Mouse (Mus musculus): ENCODE results near the gene Dhrs4. TPM values are rescaled to one million over a fixed set of nuclear protein-coding genes. Genes with fewer than 3 reads are reported as not detected.

The Dhrs4 gene
- polyA plus RNA-seq, 1 experiment: 62.5 TPM

DNA sequence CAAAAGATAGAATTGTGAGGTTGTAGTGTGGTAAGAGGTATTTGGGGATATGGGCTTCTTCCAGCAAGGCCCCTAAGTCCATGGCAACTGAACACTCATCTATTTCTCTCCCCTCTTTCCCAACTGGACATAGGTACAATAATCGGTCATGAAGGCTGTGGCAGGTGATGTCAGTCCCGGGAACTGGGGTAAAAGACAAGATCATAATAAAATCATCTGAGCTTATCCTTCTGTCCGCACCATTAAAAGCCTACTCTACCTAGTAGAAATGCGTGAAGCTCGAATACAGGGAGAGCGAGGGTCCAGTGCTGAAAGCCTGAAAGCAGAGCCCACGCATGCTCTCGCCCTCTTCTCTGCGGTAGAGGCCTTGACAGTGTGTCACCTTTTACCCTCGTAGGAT lies 1.1 kb downstream of the Dhrs4 start:
- Histone ChIP-seq H3K27ac (ENCODE audit: insufficient read depth, low read depth, low read length) (no peak overlapping the region), H3K36me3 (ENCODE audit: control insufficient read depth, insufficient read depth, low read length) (peaks cover 13% of the 10 kb centered on the region), H3K4me1 (ENCODE audit: control insufficient read depth, insufficient read depth, insufficient read length, low read length) (peaks cover 4% of the 10 kb centered on the region), H3K27me3 (ENCODE audit: control insufficient read depth, insufficient read depth, low read length) (no peaks in the 10 kb centered on the region), H3K4me3 (ENCODE audit: low read depth, low read length) (peak overlapping the region; percentile 33)
- TF ChIP-seq POLR2A (IDR thresholded peaks at IDR 0.05; ENCODE audit: low read depth, low read length): no peak
- TF ChIP-seq CTCF (IDR thresholded peaks at IDR 0.05; ENCODE audit: extremely low read depth, insufficient read length, insufficient replicate concordance, low read depth, low read length): no peak
- WGBS: 40% methylated on average over 10 of the region's 10 CpGs

- TF ChIP-seq CTCF (IDR thresholded peaks at IDR 0.05; ENCODE audit: extremely low read depth, insufficient read length, insufficient replicate concordance, low read depth, low read length) (no peak), POLR2A (IDR thresholded peaks at IDR 0.05; ENCODE audit: low read depth, low read length) (no peak)
- H3K27me3 ChIP-seq (ENCODE audit: control insufficient read depth, insufficient read depth, low read length): no peaks in the 10 kb centered on the region
- no peak overlapping the region for H3K27ac ChIP-seq (ENCODE audit: insufficient read depth, low read depth, low read length)
- peaks cover 29% of the 10 kb centered on the region for H3K36me3 ChIP-seq (ENCODE audit: control insufficient read depth, insufficient read depth, low read length)
- WGBS: 86% methylated on average over 5 of the region's 5 CpGs
- H3K4me1 ChIP-seq (ENCODE audit: control insufficient read depth, insufficient read depth, insufficient read length, low read length): peaks cover 4% of the 10 kb centered on the region
- H3K4me3 ChIP-seq (ENCODE audit: low read depth, low read length): no peak overlapping the region
Observed at GRCm38 (mm10) chr14:55484430-55485085, 6.0 kb downstream of the Dhrs4 start.

GRCm38 (mm10) chr14:55486836-55487235 lies 8.3 kb downstream of the Dhrs4 start:
- Histone ChIP-seq H3K27me3 (ENCODE audit: control insufficient read depth, insufficient read depth, low read length) (peaks cover 9% of the 10 kb centered on the region; the same call in 1 of the 2 replicates), H3K4me1 (ENCODE audit: control insufficient read depth, insufficient read depth, insufficient read length, low read length) (peaks cover 5% of the 10 kb centered on the region; the same call in 1 of the 2 replicates), H3K4me3 (ENCODE audit: low read depth, low read length) (no peak overlapping the region), H3K27ac (ENCODE audit: insufficient read depth, low read depth, low read length) (no peak overlapping the region), H3K36me3 (ENCODE audit: control insufficient read depth, insufficient read depth, low read length) (peaks cover 22% of the 10 kb centered on the region)
- WGBS: 87% methylated on average over 8 of the region's 8 CpGs
- TF ChIP-seq POLR2A (IDR thresholded peaks at IDR 0.05; ENCODE audit: low read depth, low read length) (no peak), CTCF (IDR thresholded peaks at IDR 0.05; ENCODE audit: extremely low read depth, insufficient read length, insufficient replicate concordance, low read depth, low read length) (no peak)

- no peak for TF ChIP-seq CTCF (IDR thresholded peaks at IDR 0.05; ENCODE audit: extremely low read depth, insufficient read length, insufficient replicate concordance, low read depth, low read length)
- no peak for TF ChIP-seq POLR2A (IDR thresholded peaks at IDR 0.05; ENCODE audit: low read depth, low read length)
- Histone ChIP-seq H3K4me3 (ENCODE audit: low read depth, low read length) (peak within 1 kb of the TSS; percentile 73), H3K27ac (ENCODE audit: insufficient read depth, low read depth, low read length) (no peak within 1 kb of the TSS), H3K4me1 (ENCODE audit: control insufficient read depth, insufficient read depth, insufficient read length, low read length) (peaks cover 5% of the 10 kb centered on the region; the same call in 1 of the 2 replicates), H3K27me3 (ENCODE audit: control insufficient read depth, insufficient read depth, low read length) (peaks cover 9% of the 10 kb centered on the region; the same call in 1 of the 2 replicates), H3K36me3 (ENCODE audit: control insufficient read depth, insufficient read depth, low read length) (peaks cover 15% of the 10 kb centered on the region)
- under 1% methylated on average over 68 of the region's 68 CpGs for WGBS
Observed at GRCm38 (mm10) chr14:55490361-55491201, 12.0 kb downstream of the Dhrs4 start, which contains the start of gene Carmil3. Gene Carmil3, plus strand, starts transcription at chr14:55490651.

DNA sequence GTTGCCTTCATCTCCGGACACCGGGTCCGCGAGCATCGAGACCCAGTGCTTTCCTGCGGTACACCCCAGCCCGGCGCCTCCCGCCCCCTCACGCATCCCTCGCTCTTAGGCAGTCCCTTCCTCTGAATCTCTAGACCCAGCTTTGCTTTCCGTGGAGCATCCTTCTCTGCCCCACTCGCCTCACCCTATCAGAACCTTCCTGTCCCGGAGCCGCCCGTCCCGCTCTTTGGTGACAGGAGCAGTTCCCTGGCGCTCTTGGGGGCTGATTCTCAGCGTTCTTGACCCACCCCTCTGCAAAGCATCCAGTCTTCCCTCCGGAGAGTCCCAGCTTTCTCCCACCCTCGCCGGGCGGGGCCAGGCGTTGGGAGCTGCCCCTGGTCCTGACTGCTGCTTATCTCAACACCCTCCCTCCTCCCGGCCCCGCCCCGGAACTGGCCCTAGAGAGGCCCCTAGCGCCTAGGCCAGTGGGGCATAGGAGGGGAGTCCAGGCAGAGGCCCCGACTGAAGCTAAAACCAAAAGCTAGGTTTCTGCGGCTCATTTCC lies 12.8 kb downstream of the Dhrs4 start:
- H3K27ac ChIP-seq (ENCODE audit: insufficient read depth, low read depth, low read length): no peak overlapping the region
- no peak for TF ChIP-seq POLR2A (IDR thresholded peaks at IDR 0.05; ENCODE audit: low read depth, low read length)
- TF ChIP-seq CTCF (IDR thresholded peaks at IDR 0.05; ENCODE audit: extremely low read depth, insufficient read length, insufficient replicate concordance, low read depth, low read length): no peak
- peaks cover 11% of the 10 kb centered on the region; the same call in 1 of the 2 replicates for H3K36me3 ChIP-seq (ENCODE audit: control insufficient read depth, insufficient read depth, low read length)
- WGBS: 1% methylated on average over 30 of the region's 30 CpGs
- peaks cover 9% of the 10 kb centered on the region; the same call in 1 of the 2 replicates for H3K27me3 ChIP-seq (ENCODE audit: control insufficient read depth, insufficient read depth, low read length)
- peak overlapping the region; percentile 73 for H3K4me3 ChIP-seq (ENCODE audit: low read depth, low read length)
- H3K4me1 ChIP-seq (ENCODE audit: control insufficient read depth, insufficient read depth, insufficient read length, low read length): peaks cover 5% of the 10 kb centered on the region; the same call in 1 of the 2 replicates

DNA sequence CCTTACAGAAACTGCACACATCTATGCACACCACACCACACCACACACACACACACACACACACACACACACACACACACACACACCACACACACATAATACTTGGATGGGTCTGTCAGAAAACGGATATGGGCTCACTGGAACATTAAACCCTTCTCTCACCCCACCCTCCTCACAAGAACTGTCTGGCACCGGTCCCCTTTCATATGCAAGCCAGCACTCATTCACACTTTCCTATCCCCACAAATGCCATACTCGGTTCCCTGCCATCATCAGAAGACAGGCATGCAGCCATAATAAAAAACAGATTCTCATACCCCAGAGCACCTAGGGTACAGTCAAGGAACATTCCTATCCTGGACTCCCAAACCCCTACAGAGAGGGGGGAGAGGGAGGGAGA lies 13.5 kb downstream of the Dhrs4 start:
- peaks cover 5% of the 10 kb centered on the region; the same call in 1 of the 2 replicates for H3K4me1 ChIP-seq (ENCODE audit: control insufficient read depth, insufficient read depth, insufficient read length, low read length)
- H3K27me3 ChIP-seq (ENCODE audit: control insufficient read depth, insufficient read depth, low read length): peaks cover 9% of the 10 kb centered on the region; the same call in 1 of the 2 replicates
- no peak overlapping the region for H3K4me3 ChIP-seq (ENCODE audit: low read depth, low read length)
- no peak for TF ChIP-seq CTCF (IDR thresholded peaks at IDR 0.05; ENCODE audit: extremely low read depth, insufficient read length, insufficient replicate concordance, low read depth, low read length)
- TF ChIP-seq POLR2A (IDR thresholded peaks at IDR 0.05; ENCODE audit: low read depth, low read length): no peak
- 56% methylated on average over 3 of the region's 3 CpGs for WGBS
- H3K27ac ChIP-seq (ENCODE audit: insufficient read depth, low read depth, low read length): no peak overlapping the region
- peaks cover 7% of the 10 kb centered on the region; the same call in 1 of the 2 replicates for H3K36me3 ChIP-seq (ENCODE audit: control insufficient read depth, insufficient read depth, low read length)
